Mouse (Mus musculus) liver, embryonic 14.5 days (tissue): ENCODE results near the gene Aldh1l1. TPM values are rescaled to one million over a fixed set of nuclear protein-coding genes. Genes with fewer than 3 reads are reported as not detected.

Experiments
- ATAC-seq: fragments of 200-750 bp; cut with Nextera tagmentation; 2 replicates; pipeline ENCODE4 v1.8.0; 2017; ENCODE audit warnings: moderate number of reproducible peaks, mild to moderate bottlenecking, moderate library complexity; ENCODE audit not compliant: insufficient read depth
- DNase-seq, 3 experiments: peaks; one replicate each; pipeline ENCODE4 v3.0.0-alpha.2; 2012 to 2013; ENCODE audit warnings: low read depth in 3 of 3, low spot score in 3 of 3
- H3K27ac ChIP-seq: fragments of 300-500 bp; sonication (generic); 2 replicates; pipeline ENCODE4 v1.5.1; 2014; ENCODE audit warnings: moderate library complexity, mild to moderate bottlenecking, control low read depth, inconsistent platforms
- H3K27me3 ChIP-seq: fragments of 300-500 bp; sonication (generic); 2 replicates; pipeline ENCODE4 v1.6.1; 2014; ENCODE audit warnings: mild to moderate bottlenecking, low read length, moderate library complexity; ENCODE audit not compliant: control insufficient read depth, insufficient read depth
- H3K36me3 ChIP-seq: fragments of 300-500 bp; sonication (generic); replicated peaks from 2 replicates; pipeline ENCODE4 v1.6.1; 2014; ENCODE audit warnings: low read depth; ENCODE audit not compliant: control insufficient read depth, insufficient read depth
- H3K4me1 ChIP-seq, 2 experiments: fragments of 200-500 bp in 1 of 2; fragments of 300-500 bp in 1 of 2; sonication (generic) in 1 of 2; replicated peaks; 2 replicates each; pipeline ENCODE4 v1.6.1; 2012 to 2014; ENCODE audit warnings: antibody characterized with exemption in 1 of 2, inconsistent platforms in 1 of 2, low read length in 1 of 2; ENCODE audit not compliant: control insufficient read depth in 2 of 2, insufficient read depth in 2 of 2
- H3K4me2 ChIP-seq: fragments of 300-500 bp; sonication (generic); 2 replicates; pipeline ENCODE4 v1.6.1; 2014; ENCODE audit warnings: low read depth, mild to moderate bottlenecking, control low read depth, moderate library complexity
- H3K4me3 ChIP-seq, 2 experiments: fragments of 200-500 bp in 1 of 2; fragments of 300-500 bp in 1 of 2; sonication (generic) in 1 of 2; 2 replicates each; pipeline ENCODE4 v1.5.1; 2012 to 2014; ENCODE audit warnings: low read depth in 2 of 2, low read length in 2 of 2, mild to moderate bottlenecking in 2 of 2, control low read depth in 1 of 2, inconsistent platforms in 1 of 2, moderate library complexity in 1 of 2; ENCODE audit not compliant: insufficient read depth in 1 of 2
- H3K9ac ChIP-seq: fragments of 300-500 bp; sonication (generic); replicated peaks from 2 replicates; pipeline ENCODE4 v1.6.1; 2014; ENCODE audit warnings: mild to moderate bottlenecking, control low read depth, moderate library complexity
- H3K9me3 ChIP-seq: fragments of 300-500 bp; sonication (generic); 2 replicates; pipeline ENCODE4 v1.6.1; 2016; ENCODE audit warnings: low read length, mixed read lengths; ENCODE audit not compliant: control insufficient read depth
- CTCF ChIP-seq: IDR thresholded peaks from 2 replicates; pipeline ENCODE4 v1.5.1; 2016; ENCODE audit warnings: antibody characterized with exemption, low read depth, control low read depth
- EP300 ChIP-seq: IDR thresholded peaks from 2 replicates; pipeline ENCODE4 v1.6.1; 2016; ENCODE audit warnings: antibody characterized with exemption, low read depth
- WGBS: fragments of 180-500 bp; shearing (Covaris S2); extraction: QIAGEN DNeasy Blood & Tissue Kit; methylation state at CpG from one replicate; pipeline ENCODE4 v1.1.7; 2014; ENCODE audit not compliant: insufficient replicate concordance; 5-methylcytosine and 5-hydroxymethylcytosine counted together
- polyA plus RNA-seq, 2 experiments: library from polyadenylated mRNA; depleted of rRNA in 1 of 2; stranded (reverse) in 1 of 2; unstranded in 1 of 2; fragments of >200 nt; fragmentation: Nextera tagmentation in 1 of 2; extraction: Ambion mirVana in 1 of 2; gene quantifications; 2 replicates each; pipeline versions ENCODE4 v1.2.1 to v1.2.3; 2012 to 2014

Gene Aldh1l1
- polyA plus RNA-seq, 2 experiments: 9.2 to 10.6 TPM

GRCm38 (mm10) chr6:90540520-90540919, 54.3 kb downstream of the Aldh1l1 start:
- ATAC-seq (no peak), DNase-seq (no peak)
- Histone ChIP-seq H3K9me3 (no peaks in the 10 kb centered on the region), H3K27ac (no peak overlapping the region), H3K4me3 (no peak overlapping the region), H3K4me2 (no peak overlapping the region), H3K9ac (no peak overlapping the region), H3K4me1 (no peaks in the 10 kb centered on the region), H3K27me3 (no peaks in the 10 kb centered on the region), H3K36me3 (no peaks in the 10 kb centered on the region)
- WGBS: 23% methylated on average over 1 of the region's 1 CpGs
- TF ChIP-seq CTCF (no peak), EP300 (no peak)

GRCm38 (mm10) chr6:90541367-90541772, 55.1 kb downstream of the Aldh1l1 start:
- Histone ChIP-seq H3K4me3 (no peak overlapping the region), H3K4me1 (no peaks in the 10 kb centered on the region), H3K9ac (no peak overlapping the region), H3K27ac (no peak overlapping the region), H3K9me3 (no peaks in the 10 kb centered on the region), H3K4me2 (no peak overlapping the region), H3K27me3 (no peaks in the 10 kb centered on the region), H3K36me3 (no peaks in the 10 kb centered on the region)
- DNase-seq (no peak), ATAC-seq (no peak)
- TF ChIP-seq CTCF: no peak
- TF ChIP-seq EP300: no peak
- 51% methylated on average over 5 of the region's 5 CpGs for WGBS

- Histone ChIP-seq H3K4me1 (no peaks in the 10 kb centered on the region), H3K4me3 (no peak overlapping the region), H3K9ac (no peak overlapping the region), H3K27ac (no peak overlapping the region), H3K9me3 (no peaks in the 10 kb centered on the region), H3K4me2 (no peak overlapping the region), H3K36me3 (no peaks in the 10 kb centered on the region), H3K27me3 (no peaks in the 10 kb centered on the region)
- 40% methylated on average over 2 of the region's 2 CpGs for WGBS
- TF ChIP-seq CTCF: no peak
- TF ChIP-seq EP300: no peak
- ATAC-seq: no peak
- no peak for DNase-seq
Measured at GRCm38 (mm10) chr6:90544433-90544832, 58.2 kb downstream of the Aldh1l1 start.

GRCm38 (mm10) chr6:90546274-90546673, 60.0 kb downstream of the Aldh1l1 start:
- H3K9ac ChIP-seq: no peak overlapping the region
- H3K4me3 ChIP-seq: no peak overlapping the region
- no peak overlapping the region for H3K4me2 ChIP-seq
- no peaks in the 10 kb centered on the region for H3K36me3 ChIP-seq
- no peak overlapping the region for H3K27ac ChIP-seq
- no peaks in the 10 kb centered on the region for H3K27me3 ChIP-seq
- no peak for ATAC-seq
- no peak for DNase-seq
- no peak for TF ChIP-seq EP300
- H3K4me1 ChIP-seq: 0 out of 4 replicates have a peak, but pooled peaks cover 0 to 3% of the 10 kb centered on the region in 2 experiments
- no peaks in the 10 kb centered on the region for H3K9me3 ChIP-seq
- WGBS: 37% methylated on average over 3 of the region's 3 CpGs

GRCm38 (mm10) chr6:90547041-90547440, 60.8 kb downstream of the Aldh1l1 start:
- TF ChIP-seq EP300: no peak
- TF ChIP-seq CTCF: no peak
- Histone ChIP-seq H3K9me3 (no peaks in the 10 kb centered on the region), H3K4me1 (0 out of 4 replicates have a peak, but pooled peaks cover 0 to 3% of the 10 kb centered on the region in 2 experiments), H3K27ac (no peak overlapping the region), H3K36me3 (no peaks in the 10 kb centered on the region), H3K27me3 (no peaks in the 10 kb centered on the region), H3K4me2 (no peak overlapping the region), H3K9ac (no peak overlapping the region), H3K4me3 (no peak overlapping the region)
- DNase-seq (no peak), ATAC-seq (no peak)
- 56% methylated on average over 3 of the region's 3 CpGs for WGBS
